Mouse (Mus musculus): ENCODE results near the gene Cuta.

Cuta gene

DNA sequence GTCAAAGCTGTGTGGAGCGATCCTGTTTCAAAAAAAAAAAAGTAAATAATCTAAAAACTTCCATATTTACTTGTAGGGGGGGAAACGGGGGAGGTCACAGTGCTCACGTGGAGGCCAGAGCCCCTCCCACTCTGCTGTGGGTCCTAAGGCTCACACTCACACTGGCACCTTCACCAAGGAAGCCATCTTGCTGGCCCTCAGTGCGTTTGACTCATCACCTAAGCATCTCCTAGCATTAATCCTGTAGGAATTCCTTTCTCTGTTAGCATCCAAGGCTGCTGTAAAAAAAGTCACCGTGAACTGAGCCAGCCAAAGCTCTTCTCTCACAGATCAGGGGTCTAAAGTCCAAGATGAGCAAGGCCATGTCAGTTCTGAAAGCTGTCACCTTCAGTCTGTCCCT lies 16.9 kb upstream of the Cuta start:
- in situ Hi-C loops (cut with MboI, MseI), result no loop called here

GRCm38 (mm10) chr17:26953726-26954125 lies 14.4 kb upstream of the Cuta start:
- in situ Hi-C loops (cut with MboI, MseI), result no loop called here

DNA sequence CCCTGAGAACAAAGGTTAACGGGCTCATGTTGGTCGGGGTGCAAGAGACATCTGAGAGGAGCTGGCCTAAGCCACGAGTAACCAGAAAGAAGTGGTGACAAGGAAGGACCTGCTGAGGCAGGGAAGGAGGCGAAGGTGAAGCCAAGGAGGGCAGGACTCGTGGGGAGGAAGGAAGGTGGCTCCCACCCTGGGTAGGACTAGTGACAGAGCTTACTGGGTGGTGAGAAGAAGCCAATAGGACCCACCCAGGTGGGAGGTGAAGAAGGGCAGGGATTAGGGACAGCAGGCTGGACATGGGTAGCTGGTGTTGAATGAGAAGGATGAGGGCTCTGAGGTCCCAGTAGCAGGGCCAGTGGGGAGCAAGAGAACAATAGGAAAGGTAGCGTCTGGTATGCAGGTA lies 13.8 kb upstream of the Cuta start:
- in situ Hi-C loops (cut with MboI, MseI), result no loop called here

- in situ Hi-C loops (cut with MboI, MseI), result no loop called here
These were observed 12.8 kb upstream of the Cuta start for GRCm38 (mm10) chr17:26951952-26952877.

DNA sequence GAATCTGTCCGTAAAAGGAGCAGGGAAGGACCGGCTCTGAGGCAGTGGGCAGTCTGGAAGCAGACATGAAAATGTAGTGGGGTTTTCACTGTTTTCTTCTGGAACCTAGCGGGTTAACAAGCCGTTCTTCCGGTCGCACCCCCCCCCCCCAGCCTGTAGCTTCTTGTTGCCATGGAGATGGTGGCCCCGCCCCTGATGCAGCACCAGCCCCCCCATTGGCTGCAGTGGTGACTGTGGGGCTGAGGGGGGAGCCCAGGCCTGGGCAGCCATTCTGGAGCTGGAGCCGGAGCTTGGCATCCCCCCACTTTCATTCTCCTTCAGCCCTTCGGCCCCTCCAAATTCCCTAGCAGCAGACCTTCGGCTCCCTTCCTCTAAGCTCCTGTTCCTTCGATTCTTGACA lies 12.0 kb upstream of the Cuta start:
- in situ Hi-C loops (cut with MboI, MseI), result no loop called here

DNA sequence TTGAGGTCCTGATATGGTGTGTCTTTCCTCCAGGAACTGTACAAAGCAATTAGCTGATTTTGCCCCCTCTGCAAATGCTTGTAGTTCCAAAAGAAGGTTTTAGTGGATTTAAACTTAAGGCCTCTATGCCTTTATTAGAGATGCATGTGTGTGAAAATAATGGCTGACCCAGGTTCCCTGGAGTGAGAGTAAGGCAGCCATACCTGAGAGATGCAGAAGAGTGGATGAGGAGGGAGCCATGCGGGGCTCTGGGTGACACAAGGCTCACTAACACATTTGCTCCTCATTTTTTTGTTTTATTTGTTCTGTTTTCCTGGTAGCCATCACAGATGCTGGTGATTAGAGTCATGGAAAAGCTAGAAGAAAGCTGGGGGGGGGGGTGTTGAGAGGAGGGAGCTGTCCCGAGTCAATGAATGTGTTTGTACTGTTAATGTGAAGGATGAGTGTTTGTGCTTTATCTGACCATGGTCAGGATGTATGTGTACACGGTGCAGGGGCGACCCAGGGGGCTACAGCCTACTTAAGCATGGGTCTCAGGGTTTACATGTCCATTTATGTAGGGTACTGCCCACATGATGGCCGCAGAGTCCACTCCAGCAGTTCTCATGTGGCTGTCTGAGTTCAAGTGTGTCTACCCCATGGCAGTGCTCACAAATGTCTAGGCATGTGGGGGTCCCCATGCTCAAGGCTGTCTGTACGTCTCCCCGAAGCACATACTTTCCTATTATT lies 11.4 kb upstream of the Cuta start:
- in situ Hi-C loops (cut with MboI, MseI), result no loop called here

- in situ Hi-C loops (cut with MboI, MseI), result no loop called here
These were observed 10.5 kb upstream of the Cuta start for GRCm38 (mm10) chr17:26949866-26950265.

- in situ Hi-C loops (cut with MboI, MseI), result no loop called here
These were observed 9.7 kb upstream of the Cuta start for GRCm38 (mm10) chr17:26949051-26949577.

DNA sequence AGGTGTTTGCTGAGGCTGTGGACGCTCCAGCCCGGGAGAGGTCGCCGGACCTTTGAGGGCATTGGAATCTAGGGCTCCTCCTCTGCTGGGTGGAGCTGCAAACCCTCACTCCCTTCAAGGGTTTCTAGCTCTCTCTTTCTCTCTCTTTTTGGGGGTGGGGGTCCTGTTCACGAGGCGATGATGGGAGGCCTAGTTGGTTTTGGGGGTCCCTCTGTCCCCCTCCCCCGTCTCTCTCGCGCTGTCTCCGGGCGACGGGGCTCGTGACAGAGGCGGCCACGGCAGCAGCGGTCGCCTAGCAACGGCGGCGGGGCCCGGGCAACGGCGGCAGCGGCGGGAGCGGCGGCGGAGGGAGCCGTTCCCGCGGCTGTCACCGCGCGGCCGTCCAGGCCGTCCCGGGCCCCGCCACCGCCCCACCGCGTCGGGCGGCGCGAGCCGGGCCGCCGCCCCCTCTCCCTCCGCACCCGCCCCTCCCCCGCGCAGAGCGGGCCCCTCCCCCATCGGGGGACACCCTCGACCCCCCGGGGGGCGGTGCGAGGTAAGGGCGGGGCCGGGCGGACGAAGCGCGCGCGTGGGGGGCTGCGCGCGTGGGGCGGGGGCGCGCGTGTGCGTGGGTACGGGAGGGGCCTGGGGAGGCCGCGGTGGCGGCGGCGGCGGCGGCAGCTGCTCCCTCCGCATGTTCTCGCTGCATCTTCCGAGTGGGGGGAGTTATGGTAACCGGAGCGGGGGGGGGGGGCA lies 9.1 kb upstream of the Cuta start:
- in situ Hi-C loops (cut with MboI, MseI), result no loop called here

DNA sequence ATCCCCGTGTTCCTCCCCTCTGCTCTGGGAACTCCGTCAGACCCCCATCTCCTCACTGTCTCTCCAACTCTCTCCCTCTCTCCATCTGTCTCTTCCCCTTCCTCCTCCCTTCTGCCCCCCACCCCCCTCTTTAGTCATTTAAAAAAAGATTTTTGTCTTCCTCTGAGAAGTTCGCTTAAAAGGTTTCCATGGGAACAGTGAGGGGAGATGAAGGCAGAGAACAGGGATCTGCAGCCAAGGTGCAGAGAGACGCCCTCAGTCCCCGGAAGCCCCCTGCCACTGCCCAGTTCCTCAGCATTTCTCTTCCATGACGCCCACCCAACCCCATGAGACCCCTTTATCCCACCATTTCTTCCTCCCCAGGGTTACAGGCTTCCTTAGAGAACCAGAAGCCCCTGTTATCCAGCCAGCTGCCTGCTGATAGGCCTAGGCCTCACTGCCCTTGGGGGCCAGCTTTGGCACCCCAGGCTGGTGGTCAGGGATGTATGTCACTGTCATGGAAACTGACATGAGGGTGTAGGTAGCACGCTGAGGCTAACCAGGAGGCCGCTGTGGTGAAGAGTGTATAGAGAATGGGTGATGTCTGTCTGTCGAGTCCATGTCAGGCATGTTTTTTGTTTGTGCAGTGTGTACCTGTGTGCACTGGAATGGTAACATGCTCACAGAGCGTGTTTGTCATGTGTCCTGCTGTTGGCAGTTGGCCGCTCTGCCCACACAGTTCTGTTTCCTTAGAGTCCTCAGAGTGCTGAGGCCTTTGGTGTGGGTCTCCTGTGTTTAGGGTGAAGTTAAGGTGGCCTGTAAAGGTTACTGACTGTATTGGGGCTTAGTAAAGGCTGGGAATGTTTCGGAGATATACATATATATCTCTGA lies 8.1 kb upstream of the Cuta start:
- in situ Hi-C loops (cut with MboI, MseI), result no loop called here

DNA sequence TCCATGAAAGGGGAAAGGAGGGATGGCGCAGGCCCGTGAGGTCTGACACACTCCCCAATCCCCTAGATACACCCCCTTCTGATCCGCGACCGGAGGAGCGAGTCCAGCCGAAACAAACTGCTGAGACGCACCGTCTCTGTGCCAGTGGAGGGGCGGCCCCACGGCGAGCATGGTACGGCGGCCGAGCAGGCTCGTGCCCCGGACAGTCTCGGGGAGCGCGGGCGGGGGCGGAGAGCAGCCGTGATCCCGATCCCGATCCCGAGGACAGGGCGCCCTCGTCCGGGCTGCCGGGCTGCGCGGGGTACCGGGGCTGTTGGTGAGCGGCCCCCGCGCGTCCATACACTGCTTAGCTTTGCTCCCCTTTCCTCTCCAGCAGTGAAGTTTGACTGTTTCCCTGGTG lies 7.2 kb upstream of the Cuta start:
- in situ Hi-C loops (cut with MboI, MseI), result no loop called here

DNA sequence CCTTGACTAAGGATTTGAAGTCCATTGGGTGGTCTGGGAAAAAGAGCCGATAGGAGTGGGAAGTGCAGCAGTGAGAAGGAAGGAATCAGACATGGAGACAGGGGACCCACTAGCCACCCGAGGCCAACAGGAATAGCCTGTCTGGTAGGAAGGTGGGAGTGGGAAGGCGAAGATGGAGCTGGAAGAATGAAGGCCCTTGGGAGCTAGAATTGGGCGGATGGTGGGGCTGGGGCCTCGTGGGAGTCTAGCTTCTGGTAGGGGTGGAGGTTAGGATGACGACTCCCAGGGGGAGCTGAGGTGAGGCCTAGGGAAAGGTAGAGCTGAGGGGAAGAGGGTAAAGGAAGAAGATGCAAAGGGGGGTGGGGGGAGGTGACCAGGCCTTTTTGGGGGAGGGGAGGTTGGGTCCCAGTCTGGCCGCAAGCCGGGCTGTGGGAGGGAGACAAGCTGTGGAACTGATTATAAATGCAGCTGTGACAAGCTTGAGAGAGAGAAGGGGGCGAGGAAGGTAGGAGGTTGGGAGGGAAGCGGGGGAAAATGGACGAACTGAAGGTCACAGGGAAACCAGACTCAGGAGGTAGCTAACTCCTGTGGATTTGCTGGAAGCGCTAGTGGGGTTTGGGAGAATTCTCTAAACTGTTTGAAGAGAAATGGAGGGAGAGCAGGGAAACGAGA lies 6.6 kb upstream of the Cuta start:
- in situ Hi-C loops (cut with MboI, MseI), result no loop called here

DNA sequence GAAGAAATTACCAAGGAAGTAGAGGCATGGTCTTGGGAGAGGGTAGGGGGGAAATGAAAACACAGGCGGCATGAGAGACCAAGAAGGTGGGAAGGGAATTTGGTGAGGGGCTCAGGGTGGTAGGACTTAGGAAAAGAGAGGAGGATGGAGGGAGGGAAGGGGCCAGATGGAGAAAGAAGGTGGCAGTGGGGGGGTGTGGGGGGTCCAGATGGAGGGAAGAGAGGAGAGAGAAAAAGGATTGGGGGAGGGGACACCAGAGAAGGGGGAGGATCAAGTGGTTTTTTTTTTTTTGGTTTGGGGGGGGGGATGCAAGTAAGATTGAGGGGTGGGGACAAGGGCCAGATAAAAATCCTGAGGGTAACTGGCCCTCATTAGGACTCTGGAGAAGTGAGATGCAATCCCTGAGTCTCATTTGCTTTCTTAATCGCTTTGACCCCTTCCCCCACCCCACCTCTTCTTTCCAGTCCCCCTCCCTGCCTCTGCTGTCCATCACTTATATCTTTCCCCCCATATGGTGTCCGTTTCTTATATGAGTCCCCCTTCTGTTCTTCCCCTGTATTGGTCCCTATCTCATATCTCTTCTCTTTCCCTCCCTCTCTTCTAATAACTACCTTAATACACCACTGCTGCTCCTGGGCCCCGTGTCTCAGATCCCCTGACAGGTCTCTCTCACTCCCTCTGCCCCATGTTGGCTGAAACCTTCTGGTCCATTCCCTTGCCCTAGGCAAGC lies 2.6 kb upstream of the Cuta start:
- in situ Hi-C loops (cut with MboI, MseI), result no loop called here

DNA sequence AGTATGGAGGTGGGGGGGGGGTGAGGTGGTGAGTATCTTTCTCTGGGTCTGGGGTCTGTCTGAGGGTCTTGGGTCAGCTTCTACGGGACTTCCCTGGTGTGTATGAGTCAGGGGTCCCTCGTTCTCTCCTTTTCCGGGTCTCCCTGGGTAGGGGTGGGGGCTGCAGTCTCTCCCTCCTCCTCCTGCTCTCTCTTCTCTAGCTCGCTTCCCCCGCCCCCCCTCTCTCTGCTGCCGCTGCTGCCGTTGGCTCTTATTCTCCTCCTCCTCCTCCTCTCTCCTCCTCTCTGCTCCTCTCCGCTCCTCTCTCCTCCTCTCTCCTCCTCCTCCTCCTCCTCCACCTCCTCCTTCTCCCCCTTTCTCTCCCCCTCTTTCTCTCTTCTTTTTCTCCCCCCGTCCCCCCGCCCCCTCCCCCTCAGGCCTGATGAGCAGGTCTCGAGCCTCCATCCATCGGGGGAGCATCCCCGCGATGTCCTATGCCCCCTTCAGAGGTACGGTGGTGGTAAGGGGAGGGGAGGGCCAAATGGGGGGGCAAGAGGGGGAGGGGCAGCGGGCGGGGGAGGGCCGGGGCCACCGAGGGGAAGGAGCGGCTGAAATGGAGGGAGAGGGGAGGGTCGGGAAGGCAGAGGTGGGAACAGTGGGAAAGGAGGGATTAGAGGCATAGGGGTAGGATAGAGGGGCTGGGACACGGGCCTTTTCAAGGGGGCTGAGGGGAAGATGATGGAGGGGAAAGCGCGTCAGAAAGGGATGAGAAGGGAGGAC lies 1.8 kb upstream of the Cuta start, which contains the start of gene Syngap1:
Syngap1 (plus strand) TSS at position 223 of the 759 bp plus-strand sequence.
- in situ Hi-C loops (cut with MboI, MseI), result no loop called here

GRCm38 (mm10) chr17:26939973-26940300 lies 568 bp upstream of the Cuta start:
- in situ Hi-C loops (cut with MboI, MseI), result no loop called here

DNA sequence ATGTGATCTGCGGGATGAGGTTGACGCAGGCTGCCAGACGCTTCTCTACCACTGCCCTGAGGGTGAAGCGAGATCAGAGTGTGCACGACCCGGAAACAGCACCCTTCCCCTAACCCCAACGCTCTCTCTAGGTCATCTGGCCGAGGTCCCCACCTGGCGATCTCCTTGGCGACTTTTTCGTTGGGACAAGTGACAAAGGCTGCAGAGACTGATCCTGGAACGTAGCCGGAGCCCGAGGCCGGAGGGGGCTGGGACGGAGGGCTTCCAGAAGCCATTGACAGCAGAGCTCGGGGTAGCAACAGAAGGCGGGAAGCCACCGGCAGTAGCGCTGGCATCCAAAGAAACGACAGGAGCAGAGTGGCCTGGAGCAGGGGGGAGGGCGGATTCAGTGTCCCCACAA lies 638 bp downstream of the Cuta start:
- in situ Hi-C loops (cut with MboI, MseI), result no loop called here

DNA sequence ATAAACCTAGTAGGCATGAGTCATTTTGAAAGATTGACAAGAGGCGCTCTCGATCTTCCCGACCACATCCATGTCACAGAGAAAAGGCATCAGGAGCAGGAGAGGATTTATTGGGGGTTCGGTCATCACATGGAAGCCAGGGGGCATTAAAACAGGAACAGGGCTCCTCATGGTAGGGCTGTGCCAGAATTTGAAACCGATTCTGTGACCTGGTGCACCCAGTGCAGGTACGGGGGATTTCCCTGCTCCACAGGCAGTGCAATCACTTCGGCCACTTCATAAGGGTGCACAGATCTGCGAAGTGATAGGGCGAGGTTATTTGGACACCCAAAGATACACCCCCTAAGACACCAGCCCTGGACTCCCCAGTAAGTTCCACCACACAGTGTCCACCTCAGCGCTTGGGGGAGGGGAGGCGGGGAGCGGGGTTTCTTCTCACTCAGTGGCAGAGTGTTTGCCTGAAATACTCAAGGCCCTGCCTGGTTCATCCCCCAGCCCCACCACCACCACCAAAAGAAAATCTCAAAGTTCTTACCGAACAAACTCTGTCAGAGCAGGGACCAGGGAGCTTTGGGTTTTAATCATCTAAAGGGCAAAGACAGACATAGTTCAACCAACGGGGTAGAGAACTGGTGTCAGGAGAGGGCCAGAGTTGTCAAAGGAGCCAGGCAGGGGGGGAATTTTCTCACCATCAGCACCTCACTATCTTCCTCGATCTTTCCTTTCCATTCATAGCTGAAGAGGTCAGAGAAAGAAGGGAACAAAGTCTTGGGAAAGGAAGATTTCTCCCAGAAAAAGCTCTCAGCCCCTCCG lies 1.3 kb downstream of the Cuta start:
- in situ Hi-C loops (cut with MboI, MseI), result no loop called here
